Mouse (Mus musculus) forebrain, embryonic 13.5 days (tissue): Measurements from ENCODE around the gene Map3k14. TPM values are rescaled to one million over a fixed set of nuclear protein-coding genes. Genes with fewer than 3 reads are reported as not detected.
A peak's percentile ranks its signal among the peaks of the same experiment; 100 is the strongest.

Source experiments
- ATAC-seq: fragments of 200-750 bp; cut with Nextera tagmentation; 2 replicates; pipeline ENCODE4 v1.8.0; 2017
- H3K27ac ChIP-seq: fragments of 300-500 bp; sonication (generic); 2 replicates; pipeline ENCODE4 v1.5.1; 2015; ENCODE audit warnings: inconsistent platforms, mild to moderate bottlenecking, moderate library complexity
- H3K27me3 ChIP-seq: fragments of 300-500 bp; sonication (generic); 2 replicates; pipeline ENCODE4 v1.6.1; 2015; ENCODE audit warnings: mild to moderate bottlenecking, inconsistent platforms
- H3K36me3 ChIP-seq: fragments of 300-500 bp; sonication (generic); 2 replicates; pipeline ENCODE4 v1.6.1; 2015; ENCODE audit warnings: mild to moderate bottlenecking, inconsistent platforms; ENCODE audit not compliant: poor library complexity, severe bottlenecking
- H3K4me1 ChIP-seq: fragments of 300-500 bp; sonication (generic); 2 replicates; pipeline ENCODE4 v1.6.1; 2015; ENCODE audit warnings: inconsistent platforms
- H3K4me2 ChIP-seq: fragments of 300-500 bp; sonication (generic); 2 replicates; pipeline ENCODE4 v1.6.1; 2015; ENCODE audit warnings: inconsistent platforms, mild to moderate bottlenecking, moderate library complexity
- H3K4me3 ChIP-seq: fragments of 300-500 bp; sonication (generic); 2 replicates; pipeline ENCODE4 v1.5.1; 2015; ENCODE audit warnings: mild to moderate bottlenecking, inconsistent platforms
- H3K9ac ChIP-seq: fragments of 300-500 bp; sonication (generic); 2 replicates; pipeline ENCODE4 v1.6.1; 2015; ENCODE audit warnings: mild to moderate bottlenecking, inconsistent platforms
- H3K9me3 ChIP-seq: fragments of 300-500 bp; sonication (generic); replicated peaks from 2 replicates; pipeline ENCODE4 v1.6.1; 2016; ENCODE audit warnings: inconsistent platforms
- WGBS: fragments of 180-500 bp; shearing (Covaris S2); methylation state at CpG from one replicate; pipeline ENCODE4 v1.1.7; 2015; 5-methylcytosine and 5-hydroxymethylcytosine counted together
- polyA plus RNA-seq: library from polyadenylated mRNA; unstranded; fragments of >200 nt; fragmentation: Nextera tagmentation; extraction: Ambion mirVana; gene quantifications from 2 replicates; pipeline ENCODE4 v1.2.1, GENCODE M21; 2015

Map3k14 gene
- polyA plus RNA-seq, 1 experiment from 2014 or later = 2.8 TPM

- Histone ChIP-seq H3K4me2 (peak within 1 kb of the TSS; percentile 90), H3K27me3 (peaks cover 58% of the 10 kb centered on the region), H3K4me3 (peak within 1 kb of the TSS; percentile 62), H3K9me3 (no peaks in the 10 kb centered on the region), H3K27ac (no peak within 1 kb of the TSS), H3K4me1 (peaks cover 13% of the 10 kb centered on the region), H3K9ac (peak within 1 kb of the TSS; percentile 72), H3K36me3 (no peaks in the 10 kb centered on the region)
- under 1% methylated on average over 55 of the region's 84 CpGs for WGBS
- ATAC-seq = peak; percentile 80
These were observed 96.6 kb downstream of the Map3k14 start, which contains the start of gene Fmnl1 for GRCm38 (mm10) chr11:103170494-103171285. TSS of gene Fmnl1 (plus strand) at chr11:103171107.

GRCm38 (mm10) chr11:103170111-103170493 lies 97.2 kb downstream of the Map3k14 start:
- Histone ChIP-seq H3K9ac (no peak overlapping the region), H3K9me3 (no peaks in the 10 kb centered on the region), H3K4me1 (peaks cover 13% of the 10 kb centered on the region), H3K4me3 (peak overlapping the region; percentile 62), H3K4me2 (peak overlapping the region; percentile 90), H3K27me3 (peaks cover 58% of the 10 kb centered on the region), H3K27ac (no peak overlapping the region), H3K36me3 (no peaks in the 10 kb centered on the region)
- no peak for ATAC-seq
- 53% methylated on average over 3 of the region's 3 CpGs for WGBS

Other genes with a start within 250 kb of the Map3k14 start
- gene Nmt1, start 239.3 kb downstream of the Map3k14 start, polyA plus RNA-seq = 47.3 and 53.9 TPM in 2 replicates
- 182 and 195 TPM in 2 replicates for gene Dcakd, start 239.1 kb downstream of the Map3k14 start, polyA plus RNA-seq
- gene Plcd3, start 165.8 kb downstream of the Map3k14 start, polyA plus RNA-seq = 0.92 and 1.2 TPM in 2 replicates
- gene Acbd4, start 165.8 kb downstream of the Map3k14 start, polyA plus RNA-seq = 8.1 TPM in 2 replicates
- 3.3 and 4.1 TPM in 2 replicates for gene Hexim1, start 151.2 kb downstream of the Map3k14 start, polyA plus RNA-seq
- gene Hexim2, start 135.0 kb downstream of the Map3k14 start, polyA plus RNA-seq = 13.4 and 13.9 TPM in 2 replicates
- 0.76 and 0.92 TPM in 2 replicates for gene Fmnl1, start 96.4 kb downstream of the Map3k14 start, polyA plus RNA-seq
- gene 1700023F06Rik, start 58.9 kb downstream of the Map3k14 start, polyA plus RNA-seq = 0.37 and 0.54 TPM in 2 replicates
- gene Spata32, start 49.0 kb downstream of the Map3k14 start, polyA plus RNA-seq = not detected in 2 replicates
- gene Arhgap27, start 96.2 kb upstream of the Map3k14 start, polyA plus RNA-seq = 2.2 and 2.3 TPM in 2 replicates
- gene Plekhm1, start 145.2 kb upstream of the Map3k14 start, polyA plus RNA-seq = 7.7 and 8.0 TPM in 2 replicates
- gene Lrrc37a, start 237.1 kb upstream of the Map3k14 start, polyA plus RNA-seq = not detected in 2 replicates